Mouse (Mus musculus) C2C12 (cell line): Measurements from ENCODE around the gene Hmgb1. TPM values are rescaled to one million over a fixed set of nuclear protein-coding genes. Genes with fewer than 3 reads are reported as not detected.

Experiments
- H3K27me3 ChIP-seq: one replicate; pipeline ENCODE4 v1.6.1; 2011; ENCODE audit not compliant: control insufficient read depth, insufficient read depth, insufficient read length
- H3K36me3 ChIP-seq: one replicate; pipeline ENCODE4 v1.6.1; 2011; ENCODE audit not compliant: control insufficient read depth, insufficient read depth
- H3K4me3 ChIP-seq: one replicate; pipeline ENCODE4 v1.5.1; 2011; ENCODE audit warnings: mild to moderate bottlenecking, control low read depth; ENCODE audit not compliant: poor library complexity, insufficient read depth, severe bottlenecking
- H3K79me2 ChIP-seq: one replicate; pipeline ENCODE4 v1.6.1; 2011; ENCODE audit not compliant: control insufficient read depth, insufficient read depth
- H3K79me3 ChIP-seq: one replicate; pipeline ENCODE4 v1.6.1; 2011; ENCODE audit warnings: low read depth, control low read depth
- H3ac ChIP-seq: one replicate; pipeline ENCODE3; 2011; ENCODE audit warnings: low read depth; ENCODE audit not compliant: control insufficient read depth, insufficient read length
- CEBPB ChIP-seq: IDR thresholded peaks from one replicate; pipeline ENCODE4 v1.6.1; 2011; ENCODE audit warnings: low read depth, mild to moderate bottlenecking, control low read depth, moderate library complexity
- CTCF ChIP-seq: IDR thresholded peaks from one replicate; pipeline ENCODE4 v1.5.1; 2011; ENCODE audit not compliant: control insufficient read depth, insufficient read depth, insufficient read length
- FOSL1 ChIP-seq: IDR thresholded peaks from one replicate; pipeline ENCODE4 v1.8.0; 2011; ENCODE audit warnings: mild to moderate bottlenecking, low read length; ENCODE audit not compliant: poor library complexity, insufficient read depth, severe bottlenecking
- MAX ChIP-seq: IDR thresholded peaks from one replicate; pipeline ENCODE4 v1.6.1; 2011; ENCODE audit warnings: mild to moderate bottlenecking, control low read depth
- MYOD1 ChIP-seq: IDR thresholded peaks from one replicate; pipeline ENCODE4 v1.6.1; 2011; ENCODE audit warnings: low read depth; ENCODE audit not compliant: control insufficient read depth, insufficient read length
- MYOG ChIP-seq: IDR thresholded peaks from one replicate; pipeline ENCODE4 v1.6.1; 2011; ENCODE audit not compliant: control insufficient read depth, insufficient read length; ENCODE audit errors: extremely low read depth
- USF1 ChIP-seq: IDR thresholded peaks from one replicate; pipeline ENCODE4 v1.6.1; 2011; ENCODE audit warnings: low read depth, mild to moderate bottlenecking, control low read depth, moderate library complexity
- polyA plus RNA-seq: library from polyadenylated mRNA; unstranded; fragments of >200 nt; fragmentation: generic; extraction: Trizol; gene quantifications from one replicate; pipeline ENCODE4 v1.2.1, GENCODE M21; 2012; ENCODE audit warnings: missing spikeins

Hmgb1 gene
- polyA plus RNA-seq, 1 experiment, result 185 TPM

GRCm38 (mm10) chr5:149114034-149114433 lies 70.3 kb downstream of the Hmgb1 start:
- Histone ChIP-seq H3K36me3 (no peaks in the 10 kb centered on the region), H3ac (no peak overlapping the region), H3K4me3 (no peak overlapping the region), H3K27me3 (peaks cover 65% of the 10 kb centered on the region), H3K79me3 (no peaks in the 10 kb centered on the region), H3K79me2 (no peaks in the 10 kb centered on the region)
- TF ChIP-seq MYOD1, result no peak
- no peak for TF ChIP-seq FOSL1
- no peak for TF ChIP-seq MAX
- no peak for TF ChIP-seq CEBPB
- no peak for TF ChIP-seq CTCF
- no peak for TF ChIP-seq USF1
- no peak for TF ChIP-seq MYOG

DNA sequence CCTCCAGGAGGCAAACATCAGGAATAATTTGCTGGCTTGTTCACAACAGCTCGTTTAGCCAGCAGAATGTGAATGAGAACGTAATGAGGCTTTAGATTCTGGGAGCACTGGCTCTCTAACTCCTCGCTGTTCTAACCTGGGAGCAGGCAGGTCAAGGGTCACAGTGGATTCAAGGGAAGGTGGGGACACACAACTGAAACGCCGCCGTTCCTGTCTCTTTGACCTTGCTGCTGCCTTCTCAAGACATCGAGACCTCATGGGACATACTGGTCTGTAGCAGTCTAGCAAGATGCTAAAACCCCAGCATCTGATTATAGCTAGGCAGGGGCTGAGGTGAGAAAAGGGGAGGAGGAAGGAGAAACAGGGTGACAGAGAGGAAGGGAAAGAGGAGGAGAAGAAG lies 70.8 kb downstream of the Hmgb1 start:
- no peaks in the 10 kb centered on the region for H3K36me3 ChIP-seq
- H3K79me2 ChIP-seq, result no peaks in the 10 kb centered on the region
- no peak overlapping the region for H3K4me3 ChIP-seq
- TF ChIP-seq CTCF, result no peak
- no peak for TF ChIP-seq FOSL1
- peaks cover 62% of the 10 kb centered on the region for H3K27me3 ChIP-seq
- no peak overlapping the region for H3ac ChIP-seq
- no peaks in the 10 kb centered on the region for H3K79me3 ChIP-seq

DNA sequence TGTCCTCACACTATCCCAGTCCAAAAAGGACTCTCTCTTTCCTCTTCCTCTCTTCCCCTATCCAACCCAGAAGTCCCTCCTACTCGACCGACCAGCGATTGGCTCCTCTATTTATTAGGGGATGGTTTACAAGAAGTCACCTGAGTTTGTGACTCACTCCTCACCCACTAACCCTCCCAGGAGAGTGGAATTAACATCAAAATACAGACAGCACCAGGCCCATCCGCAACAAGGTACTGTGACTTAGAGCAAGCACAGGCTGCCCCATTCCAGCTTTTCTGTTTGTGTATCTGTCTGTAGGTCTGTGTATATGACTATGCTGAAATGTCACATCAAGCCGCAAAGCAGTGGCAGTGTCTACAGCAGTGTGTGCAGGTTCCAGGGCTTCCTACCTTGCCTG lies 71.7 kb downstream of the Hmgb1 start:
- Histone ChIP-seq H3K79me2 (no peaks in the 10 kb centered on the region), H3ac (no peak overlapping the region), H3K4me3 (no peak overlapping the region), H3K27me3 (peaks cover 53% of the 10 kb centered on the region), H3K79me3 (no peaks in the 10 kb centered on the region), H3K36me3 (no peaks in the 10 kb centered on the region)
- TF ChIP-seq CEBPB (no peak), MYOG (no peak), CTCF (no peak), FOSL1 (no peak), USF1 (no peak)

GRCm38 (mm10) chr5:149109220-149109619 lies 75.1 kb downstream of the Hmgb1 start:
- no peak overlapping the region for H3ac ChIP-seq
- H3K79me2 ChIP-seq, result no peaks in the 10 kb centered on the region
- H3K79me3 ChIP-seq, result no peaks in the 10 kb centered on the region
- H3K36me3 ChIP-seq, result no peaks in the 10 kb centered on the region
- no peak overlapping the region for H3K4me3 ChIP-seq
- peaks cover 44% of the 10 kb centered on the region for H3K27me3 ChIP-seq
- TF ChIP-seq USF1, result no peak
- no peak for TF ChIP-seq CTCF

DNA sequence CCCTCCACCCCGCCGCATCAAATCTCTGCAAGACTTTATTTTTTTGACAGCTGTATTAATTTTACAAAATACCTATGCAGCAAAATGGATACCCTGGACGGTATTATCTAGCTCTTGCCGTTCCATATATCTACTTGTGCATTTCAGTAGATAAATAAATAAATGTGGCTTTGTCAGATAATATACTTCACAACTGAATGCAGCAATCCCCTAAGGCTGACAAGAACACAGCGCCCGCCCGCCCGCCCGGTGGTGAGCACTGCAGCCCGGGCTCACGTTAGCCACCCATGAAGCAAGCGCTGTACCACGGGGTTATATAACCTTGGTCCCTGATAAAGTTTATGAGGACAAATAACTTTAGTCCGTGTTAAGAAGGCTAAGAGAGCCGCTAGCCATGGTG lies 76.1 kb downstream of the Hmgb1 start:
- TF ChIP-seq USF1 (no peak), CEBPB (no peak), MYOD1 (no peak), MYOG (no peak), CTCF (no peak)
- H3ac ChIP-seq, result no peak overlapping the region

DNA sequence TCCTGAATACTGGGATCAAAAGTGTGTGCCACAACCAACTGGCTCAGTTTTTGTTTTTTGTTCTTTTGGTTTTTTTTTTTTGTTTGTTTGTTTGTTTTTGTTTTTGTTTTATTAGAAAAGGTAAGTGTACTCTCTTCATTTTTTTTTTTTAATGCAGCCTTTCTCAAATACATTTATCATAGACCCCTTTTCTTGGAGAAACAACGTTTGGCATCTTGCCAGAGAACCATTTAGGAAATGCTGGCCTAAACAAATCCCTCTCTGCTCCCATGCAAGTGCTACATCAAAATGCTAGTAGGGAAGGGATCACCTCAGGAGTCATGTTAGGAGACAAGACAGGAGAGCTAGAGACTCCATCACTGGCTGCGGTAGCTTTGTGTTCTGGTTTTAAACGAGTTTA lies 76.7 kb downstream of the Hmgb1 start:
- TF ChIP-seq MYOG (no peak), CEBPB (no peak), MAX (no peak), USF1 (no peak), CTCF (no peak), FOSL1 (no peak), MYOD1 (no peak)
- Histone ChIP-seq H3ac (no peak overlapping the region), H3K36me3 (no peaks in the 10 kb centered on the region), H3K79me3 (no peaks in the 10 kb centered on the region), H3K27me3 (peaks cover 32% of the 10 kb centered on the region), H3K79me2 (no peaks in the 10 kb centered on the region), H3K4me3 (no peak overlapping the region)

More for the DNA sequence above, 76.1 kb downstream of the Hmgb1 start:
- H3K4me3 ChIP-seq, result no peak overlapping the region
- H3K79me2 ChIP-seq, result no peaks in the 10 kb centered on the region
- peaks cover 38% of the 10 kb centered on the region for H3K27me3 ChIP-seq
- H3K36me3 ChIP-seq, result no peaks in the 10 kb centered on the region
- H3K79me3 ChIP-seq, result no peaks in the 10 kb centered on the region
